Mouse (Mus musculus) limb, embryonic 11.5 days (tissue): Measurements from ENCODE around the gene Eps15l1. TPM values are rescaled to one million over a fixed set of nuclear protein-coding genes. Genes with fewer than 3 reads are reported as not detected.
A peak's percentile ranks its signal among the peaks of the same experiment; 100 is the strongest.

Source experiments
- ATAC-seq: fragments of 200-750 bp; cut with Nextera tagmentation; 2 replicates; pipeline ENCODE4 v1.8.0; 2017; ENCODE audit warnings: low read depth; ENCODE audit not compliant: insufficient number of reproducible peaks, low FRiP score, low TSS enrichment
- DNase-seq: peaks from one replicate; pipeline ENCODE4 v3.0.0-alpha.2; 2015; ENCODE audit warnings: low spot score
- H3K27ac ChIP-seq: fragments of 300-500 bp; sonication (generic); replicated peaks from 2 replicates; pipeline ENCODE4 v1.5.1; 2014; ENCODE audit warnings: low read depth, mild to moderate bottlenecking, low read length
- H3K27me3 ChIP-seq: fragments of 300-500 bp; sonication (generic); 2 replicates; pipeline ENCODE4 v1.6.1; 2014; ENCODE audit warnings: mild to moderate bottlenecking, low read length, mixed read lengths; ENCODE audit not compliant: control insufficient read depth, insufficient read depth
- H3K36me3 ChIP-seq: fragments of 300-500 bp; sonication (generic); 2 replicates; pipeline ENCODE4 v1.6.1; 2014; ENCODE audit warnings: mild to moderate bottlenecking, low read length, moderate library complexity, mixed read lengths; ENCODE audit not compliant: control insufficient read depth, insufficient read depth
- H3K4me1 ChIP-seq: fragments of 300-500 bp; sonication (generic); 2 replicates; pipeline ENCODE4 v1.6.1; 2014; ENCODE audit warnings: low read length, mixed read lengths; ENCODE audit not compliant: control insufficient read depth, insufficient read depth
- H3K4me2 ChIP-seq: fragments of 300-500 bp; sonication (generic); 2 replicates; pipeline ENCODE4 v1.6.1; 2014; ENCODE audit warnings: low read depth, mild to moderate bottlenecking, moderate library complexity; ENCODE audit not compliant: severe bottlenecking
- H3K4me3 ChIP-seq: fragments of 300-500 bp; sonication (generic); 2 replicates; pipeline ENCODE4 v1.5.1; 2014; ENCODE audit warnings: low read depth, low read length
- H3K9ac ChIP-seq: fragments of 300-500 bp; sonication (generic); 2 replicates; pipeline ENCODE4 v1.6.1; 2014; ENCODE audit warnings: mild to moderate bottlenecking, low read length
- H3K9me3 ChIP-seq: fragments of 300-500 bp; sonication (generic); 2 replicates; pipeline ENCODE4 v1.6.1; 2016; ENCODE audit warnings: low read length; ENCODE audit not compliant: control insufficient read depth
- WGBS: fragments of 180-500 bp; shearing (Covaris S2); extraction: QIAGEN DNeasy Blood & Tissue Kit; methylation state at CpG from one replicate; pipeline ENCODE4 v1.1.7; 2014; 5-methylcytosine and 5-hydroxymethylcytosine counted together
- polyA plus RNA-seq: library from polyadenylated mRNA; unstranded; fragments of >200 nt; fragmentation: Nextera tagmentation; extraction: Ambion mirVana; gene quantifications from 2 replicates; pipeline ENCODE4 v1.2.1, GENCODE M21; 2014

Gene Eps15l1
- polyA plus RNA-seq, 1 experiment from 2014 or later: 82.2 TPM

GRCm38 (mm10) chr8:72342556-72343300, 78.5 kb downstream of the Eps15l1 start:
- Histone ChIP-seq H3K9me3 (no peaks in the 10 kb centered on the region), H3K36me3 (peaks cover 12% of the 10 kb centered on the region; the same call in 1 of the 2 replicates), H3K9ac (no peak overlapping the region), H3K27ac (no peak overlapping the region), H3K4me1 (no peaks in the 10 kb centered on the region), H3K4me3 (no peak overlapping the region), H3K4me2 (no peak overlapping the region), H3K27me3 (no peaks in the 10 kb centered on the region)
- no peak for DNase-seq
- WGBS: 90% methylated on average over 5 of the region's 5 CpGs
- no peak for ATAC-seq

DNA sequence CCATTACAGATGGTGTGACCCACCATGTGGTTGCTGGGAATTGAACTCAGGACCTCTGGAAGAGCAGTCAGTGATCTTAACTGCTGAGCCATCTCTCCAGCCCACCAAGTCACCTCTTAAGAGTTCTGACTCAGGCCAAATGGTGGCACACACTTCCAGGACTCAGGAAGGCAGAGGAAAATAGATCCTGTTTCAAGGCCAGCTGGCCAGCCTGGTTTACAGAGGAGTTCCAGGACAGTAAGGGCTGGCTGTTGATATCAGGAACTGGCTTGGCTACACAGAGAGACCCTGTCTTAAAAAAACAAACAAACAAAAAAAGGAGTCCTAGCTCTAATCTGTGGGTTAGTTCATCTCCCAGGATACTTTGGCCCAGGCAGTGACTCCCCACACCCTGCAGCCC, 84.2 kb downstream of the Eps15l1 start:
- ATAC-seq (no peak), DNase-seq (no peak)
- Histone ChIP-seq H3K36me3 (peaks cover 8% of the 10 kb centered on the region; the same call in 1 of the 2 replicates), H3K27ac (no peak overlapping the region), H3K4me3 (no peak overlapping the region), H3K9me3 (no peaks in the 10 kb centered on the region), H3K4me2 (no peak overlapping the region), H3K27me3 (no peaks in the 10 kb centered on the region), H3K9ac (no peak overlapping the region), H3K4me1 (no peaks in the 10 kb centered on the region)

GRCm38 (mm10) chr8:72336273-72336672, 85.0 kb downstream of the Eps15l1 start:
- WGBS: 87% methylated on average over 2 of the region's 2 CpGs
- H3K9ac ChIP-seq: no peak overlapping the region
- DNase-seq (no peak), ATAC-seq (no peak)
- no peaks in the 10 kb centered on the region for H3K9me3 ChIP-seq
- no peaks in the 10 kb centered on the region for H3K4me1 ChIP-seq
- no peaks in the 10 kb centered on the region for H3K27me3 ChIP-seq
- no peak overlapping the region for H3K4me3 ChIP-seq
- H3K4me2 ChIP-seq: no peak overlapping the region
- H3K36me3 ChIP-seq: peaks cover 6% of the 10 kb centered on the region; the same call in 1 of the 2 replicates
- H3K27ac ChIP-seq: no peak overlapping the region

- Histone ChIP-seq H3K4me3 (no peak overlapping the region), H3K27me3 (no peaks in the 10 kb centered on the region), H3K4me2 (no peak overlapping the region), H3K36me3 (peaks cover 3% of the 10 kb centered on the region; the same call in 1 of the 2 replicates), H3K9me3 (no peaks in the 10 kb centered on the region), H3K4me1 (no peaks in the 10 kb centered on the region), H3K9ac (no peak overlapping the region), H3K27ac (no peak overlapping the region)
- DNase-seq (no peak), ATAC-seq (no peak)
- 78% methylated on average over 4 of the region's 4 CpGs for WGBS
Measured at GRCm38 (mm10) chr8:72334144-72334641, 87.1 kb downstream of the Eps15l1 start.

GRCm38 (mm10) chr8:72333429-72334143, 87.7 kb downstream of the Eps15l1 start:
- ATAC-seq: 0 out of 2 replicates have a peak, but pooled peaks have one; percentile 35

GRCm38 (mm10) chr8:72331631-72332030, 89.6 kb downstream of the Eps15l1 start:
- H3K4me1 ChIP-seq: no peaks in the 10 kb centered on the region
- DNase-seq: no peak
- 89% methylated on average over 4 of the region's 4 CpGs for WGBS
- no peak overlapping the region for H3K9ac ChIP-seq
- H3K9me3 ChIP-seq: no peaks in the 10 kb centered on the region
- ATAC-seq: no peak
- no peaks in the 10 kb centered on the region for H3K27me3 ChIP-seq
- H3K27ac ChIP-seq: no peak overlapping the region
- H3K36me3 ChIP-seq: no peaks in the 10 kb centered on the region
- H3K4me2 ChIP-seq: no peak overlapping the region
- no peak overlapping the region for H3K4me3 ChIP-seq

More at GRCm38 (mm10) chr8:72333429-72334143, 87.7 kb downstream of the Eps15l1 start:
- no peaks in the 10 kb centered on the region for H3K4me1 ChIP-seq
- 47% methylated on average over 3 of the region's 3 CpGs for WGBS
- no peak overlapping the region for H3K4me2 ChIP-seq
- no peaks in the 10 kb centered on the region for H3K9me3 ChIP-seq
- H3K27ac ChIP-seq: no peak overlapping the region
- no peak for DNase-seq
- H3K4me3 ChIP-seq: no peak overlapping the region
- no peak overlapping the region for H3K9ac ChIP-seq
- no peaks in the 10 kb centered on the region for H3K27me3 ChIP-seq
- H3K36me3 ChIP-seq: peaks cover 3% of the 10 kb centered on the region; the same call in 1 of the 2 replicates

GRCm38 (mm10) chr8:72330806-72331516, 90.3 kb downstream of the Eps15l1 start:
- 83% methylated on average over 6 of the region's 6 CpGs for WGBS
- H3K9me3 ChIP-seq: no peaks in the 10 kb centered on the region
- H3K4me3 ChIP-seq: no peak overlapping the region
- ATAC-seq: no peak
- H3K27ac ChIP-seq: no peak overlapping the region
- H3K9ac ChIP-seq: no peak overlapping the region
- no peaks in the 10 kb centered on the region for H3K27me3 ChIP-seq
- no peaks in the 10 kb centered on the region for H3K36me3 ChIP-seq
- no peak overlapping the region for H3K4me2 ChIP-seq
- no peak for DNase-seq
- H3K4me1 ChIP-seq: no peaks in the 10 kb centered on the region

- no peak overlapping the region for H3K4me3 ChIP-seq
- WGBS: 92% methylated on average over 3 of the region's 3 CpGs
- H3K4me1 ChIP-seq: no peaks in the 10 kb centered on the region
- no peak overlapping the region for H3K4me2 ChIP-seq
- DNase-seq: no peak
- H3K36me3 ChIP-seq: no peaks in the 10 kb centered on the region
- ATAC-seq: no peak
- no peak overlapping the region for H3K9ac ChIP-seq
- H3K27ac ChIP-seq: no peak overlapping the region
- H3K9me3 ChIP-seq: no peaks in the 10 kb centered on the region
- H3K27me3 ChIP-seq: no peaks in the 10 kb centered on the region
Measured at GRCm38 (mm10) chr8:72329116-72329515, 92.1 kb downstream of the Eps15l1 start.
